Mouse (Mus musculus): ENCODE data around the gene Lrp10. TPM values are rescaled to one million over a fixed set of nuclear protein-coding genes. Genes with fewer than 3 reads are reported as not detected.
A peak's percentile ranks its signal among the peaks of the same experiment; 100 is the strongest.

Lrp10 gene
- total RNA-seq, 1 experiment from 2014 or later: 46.5 TPM

DNA sequence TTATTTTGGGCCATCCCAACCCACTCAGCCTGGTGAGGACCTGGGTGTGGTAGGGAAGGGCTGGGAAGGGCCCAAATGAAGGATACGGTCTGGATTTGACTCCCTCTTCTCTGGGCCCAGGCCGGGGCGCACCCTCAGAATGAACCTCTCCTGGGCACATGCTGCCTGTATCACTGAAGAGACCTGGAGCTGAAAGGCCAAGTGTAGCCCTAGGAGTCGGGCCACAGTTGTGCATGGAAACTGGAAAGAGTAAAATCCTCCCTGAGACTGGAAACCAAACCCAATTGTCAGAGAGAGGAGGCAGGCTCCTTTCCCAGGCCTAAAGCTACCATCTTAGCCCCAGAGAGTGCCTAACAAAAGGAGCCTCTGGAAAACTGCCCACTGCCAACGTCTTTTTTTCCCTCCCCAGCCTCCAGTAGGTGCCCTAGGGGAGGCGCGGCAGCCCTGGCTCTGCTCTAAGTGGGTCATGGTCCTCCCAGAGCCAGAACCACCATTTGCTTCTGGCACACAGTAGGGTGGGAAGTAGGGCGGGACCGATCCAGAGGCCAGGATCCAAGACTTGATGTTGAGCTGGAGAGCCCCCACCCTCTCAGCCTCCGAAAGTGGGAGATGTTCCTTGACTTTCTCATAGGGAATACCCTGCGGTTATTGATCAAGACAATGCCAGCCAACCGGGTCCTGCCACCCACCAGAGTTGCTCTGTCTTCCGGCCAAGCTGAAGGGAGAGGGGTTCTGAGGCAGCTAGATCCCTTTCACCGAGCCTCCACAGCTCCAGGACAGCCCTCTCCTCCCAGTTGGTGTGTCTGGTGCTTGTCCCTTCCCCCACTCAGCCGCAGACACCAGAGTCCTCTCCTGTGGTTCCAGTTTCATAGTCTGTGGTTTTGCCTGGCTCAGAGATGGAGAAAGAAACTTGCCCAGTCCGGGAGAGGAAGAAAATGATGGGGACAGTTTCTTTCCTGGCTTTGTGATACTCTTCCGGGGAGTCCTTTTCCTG is 30.8 kb upstream of the Lrp10 start:
- peak; percentile 81 for ATAC-seq (replicated peaks; ENCODE audit: low read depth, poor library complexity, severe bottlenecking)

DNA sequence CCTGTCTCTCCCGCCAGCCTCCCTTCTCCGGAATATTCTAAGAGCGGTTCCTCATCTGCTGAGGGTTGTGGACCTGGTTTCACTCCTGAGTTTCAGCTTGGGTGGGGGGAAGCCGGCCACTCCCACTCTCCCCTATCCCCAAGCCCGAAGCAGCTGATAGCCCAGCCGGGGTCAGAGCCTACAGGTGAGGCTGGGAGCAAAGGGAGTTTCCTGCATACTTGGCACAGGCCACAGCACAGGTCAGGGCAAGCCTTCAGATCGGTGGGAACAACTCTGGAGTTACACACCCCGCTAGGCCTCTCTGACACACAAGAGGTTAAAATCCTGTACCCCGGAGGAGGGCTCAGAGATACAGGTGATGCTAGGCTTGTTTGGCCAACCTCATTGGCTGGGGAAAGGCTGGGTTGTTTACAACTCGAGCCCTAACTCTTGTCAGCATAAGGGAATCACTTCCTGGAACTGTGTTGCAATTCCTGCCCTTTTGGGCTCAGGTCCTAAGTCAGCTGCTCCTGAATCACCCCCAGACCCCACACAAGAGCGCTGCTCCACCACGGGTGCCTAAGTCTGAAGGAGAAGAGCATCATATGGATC is 29.9 kb upstream of the Lrp10 start:
- no peak for ATAC-seq (replicated peaks; ENCODE audit: low read depth, poor library complexity, severe bottlenecking)

DNA sequence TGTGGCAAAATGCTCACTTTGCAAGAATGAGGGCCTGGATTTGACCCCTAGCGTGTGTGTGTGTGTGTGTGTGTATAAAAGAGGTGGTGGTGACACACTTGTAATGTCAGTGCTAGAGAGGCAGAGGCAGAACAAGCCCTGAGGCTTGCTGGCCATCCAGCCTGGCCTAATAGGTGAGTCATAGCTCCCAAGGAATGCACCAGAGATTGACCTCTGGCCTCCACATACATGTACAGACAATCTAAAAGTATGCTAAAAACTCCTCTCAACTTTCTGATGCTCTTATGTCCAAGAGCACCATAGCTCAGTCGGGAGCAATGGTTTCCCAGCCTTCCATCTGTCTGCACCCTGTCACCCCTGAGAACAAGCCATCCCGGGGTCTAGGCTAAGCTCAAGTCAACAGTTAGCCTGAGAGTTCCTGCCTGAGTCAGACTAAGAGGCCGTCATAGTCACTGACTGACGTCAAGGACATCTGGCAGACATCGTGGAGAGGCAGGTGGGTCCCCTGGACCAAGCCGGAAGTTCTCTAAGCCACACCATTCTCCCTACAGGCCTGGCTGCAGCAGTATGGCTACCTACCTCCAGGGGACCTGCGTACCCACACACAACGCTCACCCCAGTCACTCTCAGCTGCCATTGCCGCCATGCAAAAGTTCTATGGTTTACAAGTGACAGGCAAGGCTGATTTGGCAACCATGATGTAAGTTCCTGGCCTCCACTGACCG is 28.6 kb upstream of the Lrp10 start:
- no peak for ATAC-seq (replicated peaks; ENCODE audit: low read depth, poor library complexity, severe bottlenecking)

DNA sequence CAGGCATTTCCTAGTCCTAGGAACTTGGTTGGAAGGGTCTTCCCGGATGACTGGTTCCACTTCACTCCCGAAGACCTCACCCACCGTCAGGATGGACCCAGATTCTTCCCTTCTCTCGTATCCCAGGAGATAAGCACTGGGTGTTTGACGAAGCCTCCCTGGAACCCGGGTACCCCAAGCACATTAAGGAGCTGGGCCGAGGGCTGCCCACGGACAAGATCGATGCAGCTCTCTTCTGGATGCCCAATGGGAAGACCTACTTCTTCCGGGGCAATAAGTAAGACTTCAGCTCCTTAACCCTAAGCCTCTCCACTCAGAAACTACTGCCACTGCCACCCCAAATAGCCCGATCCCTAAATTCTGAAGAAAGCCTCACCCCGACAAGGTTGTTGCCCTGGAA is 24.8 kb upstream of the Lrp10 start:
- no peak for ATAC-seq (replicated peaks; ENCODE audit: low read depth, poor library complexity, severe bottlenecking)

DNA sequence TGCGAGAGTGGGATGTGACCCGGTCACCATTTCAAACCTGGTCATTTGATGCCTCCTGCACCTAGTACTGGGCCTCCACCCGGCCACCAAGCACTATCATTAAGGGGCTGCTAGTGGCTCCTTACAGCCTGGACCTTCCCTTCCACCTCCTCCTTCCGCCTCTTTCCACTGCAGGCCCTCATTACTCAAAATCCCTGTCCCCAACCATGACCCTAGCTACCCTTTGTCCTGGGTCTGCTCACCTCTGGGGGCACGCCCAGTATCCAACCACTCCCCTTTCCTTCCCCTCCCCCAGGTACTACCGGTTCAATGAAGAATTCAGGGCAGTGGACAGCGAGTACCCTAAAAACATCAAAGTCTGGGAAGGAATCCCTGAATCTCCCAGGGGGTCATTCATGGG is 24.3 kb upstream of the Lrp10 start:
- ATAC-seq (replicated peaks; ENCODE audit: low read depth, poor library complexity, severe bottlenecking): no peak

DNA sequence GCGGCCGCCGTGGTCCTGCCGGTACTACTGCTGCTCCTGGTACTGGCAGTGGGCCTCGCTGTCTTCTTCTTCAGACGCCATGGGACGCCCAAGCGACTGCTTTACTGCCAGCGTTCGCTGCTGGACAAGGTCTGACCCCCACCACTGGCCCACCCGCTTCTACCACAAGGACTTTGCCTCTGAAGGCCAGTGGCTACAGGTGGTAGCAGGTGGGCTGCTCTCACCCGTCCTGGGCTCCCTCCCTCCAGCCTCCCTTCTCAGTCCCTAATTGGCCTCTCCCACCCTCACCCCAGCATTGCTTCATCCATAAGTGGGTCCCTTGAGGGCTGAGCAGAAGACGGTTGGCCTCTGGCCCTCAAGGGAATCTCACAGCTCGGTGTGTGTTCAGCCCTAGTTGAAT is 23.4 kb upstream of the Lrp10 start:
- no peak for ATAC-seq (replicated peaks; ENCODE audit: low read depth, poor library complexity, severe bottlenecking)

DNA sequence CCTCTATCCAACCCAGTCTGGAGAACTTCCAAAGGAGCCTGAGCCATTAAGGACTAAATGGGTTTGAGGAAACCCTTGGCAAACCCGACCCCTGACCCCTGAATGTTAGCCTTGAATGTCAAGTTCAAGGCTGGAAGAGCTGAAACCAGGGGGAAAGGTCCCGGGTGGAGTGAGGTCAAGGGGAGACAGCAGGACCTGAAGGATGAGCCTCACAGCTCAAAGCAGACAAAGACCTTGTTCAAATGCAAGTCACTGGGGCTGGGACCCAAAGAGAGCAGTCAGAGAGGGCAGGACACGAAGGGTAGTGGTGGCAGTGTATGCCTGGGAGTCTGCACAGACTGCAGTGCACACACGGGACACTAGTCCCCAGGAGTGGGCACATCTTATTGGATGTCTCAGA is 22.6 kb upstream of the Lrp10 start:
- ATAC-seq (replicated peaks; ENCODE audit: low read depth, poor library complexity, severe bottlenecking): no peak

DNA sequence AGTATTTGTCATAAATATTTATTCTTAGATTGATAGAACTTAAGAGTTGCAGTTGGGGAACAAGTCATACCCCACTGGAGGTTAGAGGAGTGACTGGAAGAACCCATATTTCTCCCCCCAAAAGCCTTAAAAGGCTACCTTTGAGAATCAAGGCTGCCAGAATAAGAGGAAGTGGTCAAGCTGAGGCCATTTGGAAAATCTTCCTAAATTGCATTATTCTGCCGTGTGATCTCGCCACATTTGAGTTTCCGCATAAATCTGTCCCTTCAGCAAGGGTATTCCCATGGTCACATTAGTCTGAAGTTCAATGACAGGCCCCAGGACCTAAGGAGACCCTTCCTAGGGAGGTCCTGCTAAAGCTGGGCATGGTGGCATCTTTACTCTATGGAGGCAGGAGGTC is 21.4 kb upstream of the Lrp10 start:
- ATAC-seq (replicated peaks; ENCODE audit: low read depth, poor library complexity, severe bottlenecking): peak; percentile 23

DNA sequence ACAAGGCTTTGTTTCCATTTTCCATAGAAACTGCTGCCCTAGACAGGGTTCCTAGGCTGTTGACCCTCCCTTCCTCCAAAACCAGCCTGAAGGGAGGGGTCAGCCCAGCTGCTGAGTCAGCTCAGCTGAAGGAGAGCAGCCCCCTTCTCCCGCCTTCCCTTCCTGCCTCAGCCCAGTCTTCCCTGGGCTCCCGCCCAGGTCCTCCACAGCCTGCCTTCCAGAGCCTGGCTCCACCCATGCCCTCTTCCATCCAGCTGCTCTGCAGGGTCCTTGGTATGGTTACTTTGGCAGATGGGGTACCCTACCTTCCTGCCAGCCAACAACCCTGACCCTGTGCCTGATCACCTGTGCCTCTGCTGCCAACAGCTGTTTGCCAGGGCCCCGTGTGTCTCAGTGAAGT is 20.7 kb upstream of the Lrp10 start:
- ATAC-seq (replicated peaks; ENCODE audit: low read depth, poor library complexity, severe bottlenecking): no peak

DNA sequence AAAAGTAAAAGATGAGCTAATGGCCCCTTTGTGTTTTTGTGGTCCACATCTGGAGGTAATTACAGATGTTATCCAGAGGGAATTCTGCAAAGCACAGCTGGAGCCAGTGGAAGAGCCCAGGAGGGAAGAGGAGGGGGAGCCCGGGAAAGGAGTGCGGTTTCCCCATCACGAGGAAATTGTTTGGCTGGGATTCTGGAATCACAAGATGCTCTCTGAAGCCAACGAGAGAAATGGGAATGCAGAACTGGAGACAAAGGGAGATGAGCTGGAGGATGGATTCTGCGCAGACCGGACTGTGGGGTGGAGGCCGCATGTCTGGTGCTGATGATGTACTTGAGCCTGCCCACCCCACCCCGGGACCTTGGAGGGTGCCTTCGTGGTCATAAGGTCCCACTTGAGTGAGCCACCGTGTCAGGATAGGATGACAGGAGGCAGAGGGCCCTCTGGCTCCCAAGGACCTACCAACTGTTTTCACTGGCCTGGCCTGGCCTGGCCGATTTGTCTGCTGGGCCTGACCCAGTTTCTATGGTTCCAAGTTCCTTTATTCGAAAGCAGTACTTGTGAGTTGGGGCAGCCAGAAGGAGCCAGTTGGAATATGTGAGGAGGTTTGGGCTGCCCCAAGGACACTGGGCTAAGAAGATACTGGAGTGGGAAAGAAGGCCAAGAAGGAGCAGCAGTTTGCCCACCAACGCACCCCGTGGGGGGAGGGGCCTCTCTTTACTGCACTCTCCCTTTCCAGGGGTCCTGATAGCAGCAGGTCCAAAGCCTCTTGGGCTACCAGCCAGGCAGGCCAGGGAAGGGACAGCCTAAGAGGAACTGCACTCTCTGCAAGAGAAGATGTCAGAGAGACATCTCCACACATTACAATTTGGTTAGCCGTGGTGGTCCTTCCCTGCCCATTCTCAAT is 20.0 kb upstream of the Lrp10 start:
- ATAC-seq (replicated peaks; ENCODE audit: low read depth, poor library complexity, severe bottlenecking): no peak

DNA sequence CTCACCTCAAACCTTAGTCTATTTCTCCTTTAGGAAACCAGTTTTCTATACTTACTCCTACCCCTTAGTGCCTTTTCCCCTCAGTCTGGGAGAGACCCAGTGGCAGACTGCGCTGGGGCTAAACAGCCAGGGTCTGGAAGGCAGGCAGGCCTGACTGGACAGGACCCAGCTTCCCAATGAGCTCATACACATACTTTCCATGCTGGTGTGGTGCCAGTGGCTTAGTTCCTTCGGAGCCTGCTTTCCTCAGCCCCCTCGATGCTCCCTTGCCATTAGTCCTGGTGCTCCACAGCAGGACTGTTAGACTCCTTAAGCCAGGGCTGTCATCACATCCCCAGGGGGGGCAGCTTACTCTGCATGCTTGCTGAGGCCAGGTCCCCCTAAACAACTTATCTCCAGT is 18.5 kb upstream of the Lrp10 start:
- no peak for ATAC-seq (replicated peaks; ENCODE audit: low read depth, poor library complexity, severe bottlenecking)

DNA sequence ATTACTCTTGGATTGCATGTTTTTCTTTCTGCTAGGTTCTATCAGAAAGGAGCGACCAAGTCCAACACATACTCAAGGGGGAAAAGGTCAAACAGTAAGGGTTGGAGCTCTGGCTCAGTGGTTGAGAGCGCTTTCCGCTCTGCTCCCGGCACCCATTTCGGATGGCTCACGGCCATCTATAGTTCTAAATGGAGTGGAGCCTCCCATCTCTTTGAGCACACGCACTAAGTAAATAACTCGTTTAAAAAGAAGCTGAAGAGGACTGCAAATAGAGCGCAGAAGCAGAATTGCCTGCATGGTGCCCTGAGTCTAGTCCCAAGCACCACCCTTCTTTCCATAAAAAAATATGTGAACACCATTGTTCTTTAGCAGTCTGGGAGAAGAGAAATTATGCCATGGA is 10.4 kb upstream of the Lrp10 start:
- no peak for ATAC-seq (replicated peaks; ENCODE audit: low read depth, poor library complexity, severe bottlenecking)

DNA sequence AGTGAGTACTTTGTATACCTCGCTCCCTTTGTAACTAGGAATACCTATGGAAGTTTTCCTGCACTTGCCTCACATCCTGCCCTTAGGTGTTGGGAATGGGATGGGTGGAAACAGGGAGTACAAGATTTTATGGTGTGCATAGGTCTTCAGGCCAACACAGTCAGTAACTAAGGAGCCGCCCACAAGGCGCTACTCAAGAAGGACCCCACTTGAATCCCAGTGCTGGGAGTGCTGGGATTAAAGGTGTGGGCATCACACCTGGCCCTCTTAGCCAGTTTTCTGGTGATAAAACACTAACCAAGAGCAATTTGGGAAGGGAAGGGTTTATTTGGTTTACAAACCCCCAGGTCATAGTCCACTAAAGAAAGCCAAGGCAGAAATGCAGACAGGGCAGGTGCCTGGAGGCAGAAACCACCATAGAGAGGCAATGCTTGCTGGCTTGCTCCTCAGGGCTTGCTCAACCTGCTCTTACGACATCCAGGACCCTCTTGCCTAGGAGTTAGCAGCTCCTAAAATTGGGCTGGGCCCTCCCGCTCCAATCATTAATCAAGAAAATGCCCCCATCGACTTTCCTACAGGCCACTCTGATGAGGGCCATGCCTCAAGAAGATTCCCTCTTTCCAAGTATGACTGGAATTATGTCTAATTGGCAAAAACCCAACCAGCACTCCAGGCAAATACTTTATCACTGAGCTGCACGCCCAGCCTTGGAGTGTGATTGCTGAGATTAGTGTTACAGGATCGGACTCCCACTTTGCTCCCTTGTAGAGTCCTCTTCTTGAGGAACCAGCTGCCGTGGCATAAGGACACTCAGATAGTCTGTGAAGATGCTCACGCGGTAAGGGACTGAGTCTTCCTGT is 9.0 kb upstream of the Lrp10 start:
- no peak for ATAC-seq (replicated peaks; ENCODE audit: low read depth, poor library complexity, severe bottlenecking)

DNA sequence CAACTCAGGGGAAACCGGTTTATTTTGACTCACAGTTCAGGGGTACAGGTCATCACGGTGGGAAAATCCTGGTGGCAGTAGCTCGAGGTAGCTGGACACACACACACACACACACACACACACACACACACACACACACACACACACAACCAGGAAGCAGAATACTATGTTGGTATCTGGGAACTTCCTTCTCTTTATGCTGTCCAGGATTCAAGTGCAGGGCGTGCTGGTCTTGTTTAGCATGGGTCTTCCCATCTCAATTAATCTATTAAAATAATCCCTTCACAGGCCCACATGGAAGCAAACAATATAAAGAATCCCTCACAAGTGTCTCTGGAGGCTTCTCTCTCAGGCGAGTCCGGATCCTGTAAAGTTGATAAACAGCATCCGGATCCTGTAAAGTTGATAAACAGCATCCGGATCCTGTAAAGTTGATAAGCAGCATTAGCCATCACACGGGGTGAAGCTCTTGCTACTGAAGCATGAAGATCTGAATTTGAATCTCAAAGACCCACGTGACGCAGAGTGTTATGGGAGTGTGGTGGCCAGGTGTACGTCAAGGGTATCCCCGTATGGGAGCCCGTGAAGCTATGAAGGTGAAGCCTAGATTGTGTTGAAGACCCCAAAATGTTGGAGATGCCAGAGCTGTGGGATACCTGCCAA is 5.9 kb upstream of the Lrp10 start:
- no peak for ATAC-seq (replicated peaks; ENCODE audit: low read depth, poor library complexity, severe bottlenecking)

DNA sequence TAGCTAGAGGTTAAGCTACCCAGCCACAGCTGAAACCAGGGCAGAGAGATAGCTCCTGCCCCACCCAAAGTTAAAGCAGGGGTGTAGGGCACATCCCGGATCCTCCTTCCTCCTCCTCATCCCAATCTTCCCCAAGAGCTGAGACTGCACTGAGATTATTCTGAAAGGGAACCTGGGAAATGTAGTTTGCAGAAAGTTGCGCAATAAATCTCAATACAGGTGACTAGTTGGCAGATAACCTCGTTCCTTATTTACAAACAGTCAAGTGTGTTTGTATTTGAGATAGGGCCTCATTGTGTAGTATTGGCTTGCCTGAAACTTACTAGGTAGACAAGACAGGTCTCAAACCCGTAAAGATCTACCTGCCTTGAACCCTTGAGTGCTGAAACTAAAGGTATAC is 1.8 kb upstream of the Lrp10 start:
- ATAC-seq (replicated peaks; ENCODE audit: low read depth, poor library complexity, severe bottlenecking): no peak

DNA sequence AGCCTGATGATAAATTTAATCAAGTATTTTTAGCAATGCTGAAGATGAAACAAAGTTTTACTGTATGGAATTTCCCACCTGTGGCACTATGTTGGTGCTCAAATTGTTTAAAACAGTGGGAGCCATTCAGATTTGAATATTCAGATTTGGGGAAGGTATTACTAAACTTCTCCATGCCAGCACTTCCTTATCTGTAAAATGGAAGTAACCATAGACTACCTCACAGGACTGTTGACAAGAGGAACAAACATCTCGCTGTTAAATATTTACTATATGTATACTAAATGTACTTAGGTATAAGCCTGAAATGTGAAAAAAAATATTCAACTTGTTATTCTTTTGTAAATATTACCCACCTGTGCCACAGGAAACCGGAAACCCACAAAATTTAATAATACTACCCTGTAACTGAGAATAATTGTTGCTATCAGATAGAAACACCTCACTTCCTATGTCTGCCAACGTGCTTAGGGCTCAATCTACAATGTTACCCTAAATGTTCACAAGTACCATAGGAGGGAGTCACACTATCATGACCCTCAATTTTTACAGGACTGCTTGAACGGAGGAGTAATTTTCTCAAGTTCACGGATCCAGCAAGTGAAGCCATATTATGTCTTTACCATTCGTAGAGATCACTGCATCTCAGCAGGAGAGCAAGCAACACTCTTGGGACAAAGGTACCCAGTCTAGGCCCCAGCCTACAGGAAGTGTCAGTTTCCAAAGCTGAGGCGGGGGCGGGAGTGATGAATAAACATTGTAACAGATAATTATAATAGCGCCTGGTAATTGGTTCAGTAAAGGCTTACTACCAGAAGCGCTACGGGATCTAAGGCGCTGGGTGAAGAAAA is 604 bp upstream of the Lrp10 start:
- ATAC-seq (replicated peaks; ENCODE audit: low read depth, poor library complexity, severe bottlenecking): peak; percentile 48

DNA sequence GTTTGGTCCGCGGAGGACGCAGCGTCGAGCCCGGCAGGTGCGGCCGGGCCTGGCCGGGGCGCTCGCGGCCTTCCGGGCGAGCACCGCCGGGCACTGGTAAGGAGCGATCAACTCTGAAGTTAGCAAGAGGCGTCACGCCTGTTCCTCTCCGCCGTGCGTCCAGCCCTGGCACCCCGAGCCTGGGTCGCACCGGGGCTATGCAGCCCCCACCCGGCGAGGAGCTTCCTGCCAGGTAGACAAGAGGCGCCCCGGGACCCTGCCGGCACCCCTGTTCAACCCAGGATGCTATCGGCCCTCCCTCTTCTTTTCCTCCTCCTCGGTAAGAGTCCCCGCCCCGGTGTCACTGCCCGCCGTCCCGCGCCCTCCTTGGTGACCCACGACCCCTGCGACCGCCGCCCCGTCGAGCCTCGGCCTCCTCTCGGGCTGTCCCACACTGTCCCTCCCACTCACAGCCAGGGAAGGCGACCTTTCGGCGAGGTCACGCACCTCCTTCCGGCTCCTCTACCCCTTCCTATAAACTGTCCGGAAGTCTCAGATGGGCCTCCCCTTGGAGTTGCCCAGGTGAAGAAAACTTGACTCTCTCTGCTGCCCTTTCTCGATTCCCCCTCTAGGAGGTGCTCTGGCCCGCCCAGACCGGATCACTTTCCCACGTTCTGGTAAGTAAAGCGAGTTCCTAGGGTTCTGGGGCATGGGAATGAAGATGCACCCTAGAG is 512 bp downstream of the Lrp10 start:
- peak; percentile 77 for ATAC-seq (replicated peaks; ENCODE audit: low read depth, poor library complexity, severe bottlenecking)

All from common myeloid progenitor, adult 5-6 weeks (primary cell).